Mouse (Mus musculus) ES-Bruce4 (cell line): ENCODE measurements around the gene Cd70.
A peak's percentile ranks its signal among the peaks of the same experiment; 100 is the strongest.

Experiments
- CTCF ChIP-seq: IDR thresholded peaks from one replicate; pipeline ENCODE4 v1.8.1; 2011; ENCODE audit warnings: low read depth, low read length
- EP300 ChIP-seq: IDR thresholded peaks from 2 replicates; pipeline ENCODE4 v1.6.1; 2011; ENCODE audit warnings: low read depth, low read length; ENCODE audit not compliant: insufficient read depth
- POLR2A ChIP-seq: IDR thresholded peaks from one replicate; pipeline ENCODE4 v1.8.1; 2011; ENCODE audit warnings: low read length; ENCODE audit not compliant: insufficient read depth

- peak; percentile 65 for TF ChIP-seq CTCF
- no peak for TF ChIP-seq POLR2A
- TF ChIP-seq EP300 = no peak
These were observed 30.8 kb upstream of the Cd70 start for GRCm38 (mm10) chr17:57180363-57180762.
